In the genomic region with DNA sequence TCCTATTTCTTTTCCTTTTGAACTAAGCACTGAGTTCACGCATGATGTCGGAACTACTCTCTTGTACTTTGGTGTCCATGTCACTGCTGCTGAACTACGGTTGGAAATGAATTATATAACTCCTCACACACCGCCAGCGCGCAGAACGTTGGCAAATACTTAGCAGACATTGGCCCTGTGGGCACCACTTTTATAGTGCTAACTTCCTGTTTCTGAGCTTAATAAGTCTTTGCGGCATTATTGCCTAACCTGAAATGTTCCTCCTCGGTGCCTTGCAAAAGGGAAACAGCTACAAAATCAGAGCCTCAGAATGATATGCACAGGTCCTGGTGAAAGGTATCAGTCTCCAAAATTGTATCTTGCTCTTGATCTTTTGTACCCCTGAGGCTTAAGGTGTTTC, we compare ENCODE assay signal across 23 mouse cellular contexts. TPM values are rescaled to one million over a fixed set of nuclear protein-coding genes. Genes with fewer than 3 reads are reported as not detected.
A peak's percentile ranks its signal among the peaks of the same experiment; 100 is the strongest.
DNase-seq lines count a peak whose midpoint lies in the region; ATAC-seq and TF ChIP-seq lines count a peak whose summit lies in the region.
"Had no signal": no experiment of that assay in that cellular context is flagged by ENCODE, and none has a peak within 500 bp of the region (broad histone marks: within the 10 kb centered on the region; RNA-seq: fewer than 3 reads in every experiment).

No protein-coding gene starts in this region.

- H3K27ac ChIP-seq in hindbrain, postnatal 0 days: no peak overlapping the region
- H3K27ac ChIP-seq in hindbrain, embryonic 12.5 days: no peak overlapping the region
- H3K27ac ChIP-seq: embryonic facial prominence, embryonic 12.5 days; liver, embryonic 13.5 days; macrophage; midbrain, embryonic 15.5 days; neural tube, embryonic 13.5 days had no signal

- peaks cover 5% of the 10 kb centered on the region; the same call in 1 of the 2 replicates for H3K4me1 ChIP-seq in lung, adult 2 months (ENCODE audit: control insufficient read depth, insufficient read depth, low read length)
- H3K4me1 ChIP-seq in hindbrain, postnatal 0 days (ENCODE audit: insufficient read depth, low read length): no peaks in the 10 kb centered on the region
- peaks cover 7% of the 10 kb centered on the region for H3K4me1 ChIP-seq in hindbrain, embryonic 12.5 days

- TF ChIP-seq POLR2A in lung, adult 2 months (IDR thresholded peaks at IDR 0.05; ENCODE audit: borderline replicate concordance, extremely low read depth, low read depth, low read length): no peak

- H3K9me3 ChIP-seq in hindbrain, postnatal 0 days (ENCODE audit: low read length): no peaks in the 10 kb centered on the region
- H3K9me3 ChIP-seq in hindbrain, embryonic 12.5 days (replicated peaks): no peaks in the 10 kb centered on the region
- H3K9me3 ChIP-seq: embryonic facial prominence, embryonic 12.5 days; liver, embryonic 13.5 days; midbrain, embryonic 15.5 days; neural tube, embryonic 13.5 days had no signal

- H3K4me3 ChIP-seq in lung, adult 2 months (replicated peaks; ENCODE audit: extremely low read depth, low read depth, low read length): no peak overlapping the region
- H3K4me3 ChIP-seq in hindbrain, postnatal 0 days (ENCODE audit: low read length): no peak overlapping the region
- no peak overlapping the region for H3K4me3 ChIP-seq in hindbrain, embryonic 12.5 days
- H3K4me3 ChIP-seq: embryonic facial prominence, embryonic 12.5 days; liver, embryonic 13.5 days; midbrain, embryonic 15.5 days; neural tube, embryonic 13.5 days had no signal

- WGBS in lung, adult 2 months: 80% methylated on average over 9 of the region's 9 CpGs
- WGBS in hindbrain, postnatal 0 days: 95% methylated on average over 9 of the region's 9 CpGs
- 98% methylated on average over 9 of the region's 9 CpGs for WGBS in hindbrain, embryonic 12.5 days

- intact Hi-C loops in left cerebral cortex, postnatal 36 days (cut with DNase I): no loop called here

- no peaks in the 10 kb centered on the region for H3K27me3 ChIP-seq in hindbrain, postnatal 0 days (ENCODE audit: insufficient read depth, low read length)
- H3K27me3 ChIP-seq in hindbrain, embryonic 12.5 days: no peaks in the 10 kb centered on the region
- H3K27me3 ChIP-seq: CH12.LX; embryonic facial prominence, embryonic 12.5 days; liver, embryonic 13.5 days; midbrain, embryonic 15.5 days; neural tube, embryonic 13.5 days had no signal

- H3K36me3 ChIP-seq in hindbrain, postnatal 0 days (ENCODE audit: insufficient read depth, low read length): no peaks in the 10 kb centered on the region
- no peaks in the 10 kb centered on the region for H3K36me3 ChIP-seq in hindbrain, embryonic 12.5 days
- H3K36me3 ChIP-seq: embryonic facial prominence, embryonic 12.5 days; liver, embryonic 13.5 days; midbrain, embryonic 15.5 days; neural tube, embryonic 13.5 days had no signal

- peak; percentile 75 for ATAC-seq in common myeloid progenitor, adult 5-6 weeks (replicated peaks; ENCODE audit: low read depth, poor library complexity, severe bottlenecking)
- ATAC-seq in megakaryocyte progenitor cell, adult 5-6 weeks (replicated peaks; ENCODE audit: poor library complexity): peak; percentile 82
- ATAC-seq in hindbrain, postnatal 0 days: no peak
- no peak for ATAC-seq in hindbrain, embryonic 12.5 days (ENCODE audit: low FRiP score)
- ATAC-seq: intestine, postnatal 0 days; midbrain, embryonic 15.5 days had no signal

- no peak overlapping the region for H3K4me2 ChIP-seq in hindbrain, postnatal 0 days (ENCODE audit: low read depth, low read length)
- H3K4me2 ChIP-seq in hindbrain, embryonic 12.5 days (replicated peaks): no peak overlapping the region
- H3K4me2 ChIP-seq: embryonic facial prominence, embryonic 12.5 days; liver, embryonic 13.5 days; midbrain, embryonic 15.5 days; neural tube, embryonic 13.5 days had no signal

- TF ChIP-seq CTCF in lung, adult 2 months (IDR thresholded peaks at IDR 0.05; ENCODE audit: insufficient read depth, low read length): no peak
- TF ChIP-seq CTCF in hindbrain, postnatal 0 days (IDR thresholded peaks at IDR 0.05; ENCODE audit: low read depth): no peak

- no peak overlapping the region for H3K9ac ChIP-seq in hindbrain, postnatal 0 days (replicated peaks; ENCODE audit: low read length)
- no peak overlapping the region for H3K9ac ChIP-seq in hindbrain, embryonic 12.5 days
- H3K9ac ChIP-seq: embryonic facial prominence, embryonic 12.5 days; liver, embryonic 13.5 days; midbrain, embryonic 15.5 days; neural tube, embryonic 13.5 days had no signal

- peak; percentile 51 for DNase-seq in lung, postnatal 36 days
- no peak for DNase-seq in lung, adult 2 months
- no peak for DNase-seq in left cerebral cortex, postnatal 36 days (ENCODE audit: low spot score in 2 of 2)
- DNase-seq in hindbrain, postnatal 0 days (ENCODE audit: low spot score): no peak
- DNase-seq: cerebellum, postnatal 36 days; heart, adult 11 months; kidney, postnatal 14 days; layer of hippocampus, adult 9-11 months; liver, embryonic 13.5 days; thymus, postnatal 14 days had no signal

RNA-seq across cellular contexts. Expression of a gene that starts 9.2 kb away (rescaled TPM):
- polyA plus RNA-seq in lung, adult 2 months (2012; rRNA removed): 1.5 and 6.1 TPM in 2 replicates
- not detected in 2 replicates for total RNA-seq in common myeloid progenitor, adult 5-6 weeks (2017)
- not detected in 2 replicates for total RNA-seq in megakaryocyte progenitor cell, adult 5-6 weeks (2015)
- total RNA-seq in megakaryocyte progenitor cell, adult 5-6 weeks (2017): not detected in 2 replicates
- not detected for total RNA-seq in left cerebral cortex, postnatal 36 days (2021)
- total RNA-seq in hindbrain, postnatal 0 days (2014; rRNA removed): not detected in 2 replicates
- polyA plus RNA-seq in hindbrain, postnatal 0 days (2015; fragmentation: Nextera tagmentation; extraction: Ambion mirVana): 0.25 TPM in 1 of 2 replicates, not detected in the other
- polyA plus RNA-seq in hindbrain, embryonic 12.5 days (2016; fragmentation: Nextera tagmentation; extraction: Ambion mirVana): 0.28 and 0.42 TPM in 2 replicates
- total RNA-seq: adrenal gland, postnatal 4 days; CH12.LX; left cerebral cortex, postnatal 14 days had no signal
- polyA plus RNA-seq: hindbrain, embryonic 11.5 days; macrophage; neural tube, embryonic 13.5 days had no signal

RNA-seq across cellular contexts. Expression of a gene that starts 58.1 kb away (rescaled TPM):
- 1.6 and 2.6 TPM in 2 replicates for polyA plus RNA-seq in lung, adult 2 months (2012; rRNA removed)
- total RNA-seq in common myeloid progenitor, adult 5-6 weeks (2017): not detected in 2 replicates
- total RNA-seq in megakaryocyte progenitor cell, adult 5-6 weeks (2015): not detected in 2 replicates
- total RNA-seq in megakaryocyte progenitor cell, adult 5-6 weeks (2017): not detected in 2 replicates
- not detected for total RNA-seq in left cerebral cortex, postnatal 36 days (2021)
- total RNA-seq in hindbrain, postnatal 0 days (2014; rRNA removed): 1.6 TPM in 1 of 2 replicates, not detected in the other
- polyA plus RNA-seq in hindbrain, postnatal 0 days (2015; fragmentation: Nextera tagmentation; extraction: Ambion mirVana): 0.24 and 0.67 TPM in 2 replicates
- polyA plus RNA-seq in hindbrain, embryonic 12.5 days (2016; fragmentation: Nextera tagmentation; extraction: Ambion mirVana): not detected in 2 replicates
- total RNA-seq: adrenal gland, postnatal 4 days; CH12.LX; left cerebral cortex, postnatal 14 days had no signal
- polyA plus RNA-seq: heart, embryonic 14.5 days; hindbrain, embryonic 11.5 days; liver, embryonic 13.5 days; macrophage; midbrain, embryonic 15.5 days; neural tube, embryonic 13.5 days had no signal

RNA-seq across cellular contexts. Expression of a gene that starts 58.8 kb away (rescaled TPM):
- polyA plus RNA-seq in lung, adult 2 months (2012; rRNA removed): 614 and 805 TPM in 2 replicates
- total RNA-seq in common myeloid progenitor, adult 5-6 weeks (2017): 82.4 and 83.0 TPM in 2 replicates
- 32.4 and 48.3 TPM in 2 replicates for total RNA-seq in megakaryocyte progenitor cell, adult 5-6 weeks (2015)
- total RNA-seq in megakaryocyte progenitor cell, adult 5-6 weeks (2017): 17.9 and 23.7 TPM in 2 replicates
- 100 to 1,000 TPM; 192 to 206 TPM for total RNA-seq in left cerebral cortex, postnatal 36 days (2021)
- 250 and 296 TPM in 2 replicates for total RNA-seq in hindbrain, postnatal 0 days (2014; rRNA removed)
- 378 and 380 TPM in 2 replicates for polyA plus RNA-seq in hindbrain, postnatal 0 days (2015; fragmentation: Nextera tagmentation; extraction: Ambion mirVana)
- 257 TPM in 2 replicates for polyA plus RNA-seq in hindbrain, embryonic 12.5 days (2016; fragmentation: Nextera tagmentation; extraction: Ambion mirVana)

Comparison
In these comparisons a context has a peak if more than half of its experiments do, and no peak if none do; other contexts are left out.
1. ATAC-seq: peak in common myeloid progenitor, adult 5-6 weeks (single experiment) and megakaryocyte progenitor cell, adult 5-6 weeks (single experiment); none in hindbrain, postnatal 0 days (single experiment) and hindbrain, embryonic 12.5 days (single experiment).